Mouse (Mus musculus): ENCODE results near the gene Cuta.

- TF ChIP-seq E2F4 (IDR thresholded peaks at IDR 0.05; ENCODE audit: insufficient read depth): no peak
- TF ChIP-seq MYOG (IDR thresholded peaks at IDR 0.05; ENCODE audit: control insufficient read depth in 1 of 3, insufficient read depth in 1 of 3, insufficient read length in 2 of 3, low read depth in 2 of 3): no peak
- TF ChIP-seq MAX (IDR thresholded peaks at IDR 0.05; ENCODE audit: low read depth): no peak
- no peak for TF ChIP-seq POLR2A (IDR thresholded peaks at IDR 0.05; ENCODE audit: insufficient read length, low read depth)
- no peak for TF ChIP-seq TCF12 (IDR thresholded peaks at IDR 0.05; ENCODE audit: insufficient read depth, poor library complexity, severe bottlenecking)
- no peak for TF ChIP-seq POLR2AphosphoS2 (IDR thresholded peaks at IDR 0.05; ENCODE audit: insufficient read length, low read depth)
- no peak for TF ChIP-seq MYOD1 (IDR thresholded peaks at IDR 0.05; ENCODE audit: control insufficient read depth in 1 of 3, insufficient read length in 2 of 3, low read depth in 2 of 3)
- TF ChIP-seq USF1 (IDR thresholded peaks at IDR 0.05; ENCODE audit: low read depth): no peak
These were observed 30.9 kb upstream of the Cuta start for GRCm38 (mm10) chr17:26970221-26970620.
